Mouse (Mus musculus): ENCODE measurements around the gene Gm960. TPM values are rescaled to one million over a fixed set of nuclear protein-coding genes. Genes with fewer than 3 reads are reported as not detected.
A peak's percentile ranks its signal among the peaks of the same experiment; 100 is the strongest.

Gm960 gene
- 7.2 and 7.7 TPM in 2 replicates for polyA plus RNA-seq (2015; fragmentation: Nextera tagmentation; extraction: Ambion mirVana)

GRCm38 (mm10) chr19:4698205-4698677, at the start of gene Gm960:
Gene Gm960 (minus strand): TSS chr19:4698668.
- Histone ChIP-seq H3K36me3 (no peaks in the 10 kb centered on the region), H3K27ac (replicated peaks) (peak within 1 kb of the TSS; percentile 87), H3K4me3 (replicated peaks) (peak within 1 kb of the TSS; percentile 67), H3K27me3 (replicated peaks) (0 out of 2 replicates have a peak, but pooled peaks cover 7% of the 10 kb centered on the region), H3K9ac (replicated peaks) (peak within 1 kb of the TSS; percentile 81), H3K4me1 (peaks cover 14% of the 10 kb centered on the region), H3K4me2 (peak within 1 kb of the TSS; percentile 82), H3K9me3 (replicated peaks) (no peaks in the 10 kb centered on the region)
- peak; percentile 95 for ATAC-seq (ENCODE audit: low FRiP score)
- under 1% methylated on average over 40 of the region's 40 CpGs for WGBS

- H3K9ac ChIP-seq (replicated peaks): no peak overlapping the region
- WGBS: 92% methylated on average over 9 of the region's 9 CpGs
- no peak for ATAC-seq (ENCODE audit: low FRiP score)
Observed at GRCm38 (mm10) chr19:4747631-4748312, 49.3 kb upstream of the Gm960 start.

GRCm38 (mm10) chr19:4746611-4747010, 48.1 kb upstream of the Gm960 start:
- Histone ChIP-seq H3K27ac (replicated peaks) (no peak overlapping the region), H3K9me3 (replicated peaks) (no peaks in the 10 kb centered on the region), H3K9ac (replicated peaks) (no peak overlapping the region), H3K4me3 (replicated peaks) (no peak overlapping the region), H3K4me1 (no peaks in the 10 kb centered on the region), H3K27me3 (replicated peaks) (no peaks in the 10 kb centered on the region), H3K4me2 (no peak overlapping the region), H3K36me3 (peaks cover 90% of the 10 kb centered on the region)
- no peak for ATAC-seq (ENCODE audit: low FRiP score)
- 91% methylated on average over 14 of the region's 14 CpGs for WGBS

More at GRCm38 (mm10) chr19:4747631-4748312, 49.3 kb upstream of the Gm960 start:
- H3K4me3 ChIP-seq (replicated peaks): no peak overlapping the region
- no peaks in the 10 kb centered on the region for H3K4me1 ChIP-seq
- no peak overlapping the region for H3K4me2 ChIP-seq
- no peak overlapping the region for H3K27ac ChIP-seq (replicated peaks)
- H3K9me3 ChIP-seq (replicated peaks): no peaks in the 10 kb centered on the region
- no peaks in the 10 kb centered on the region for H3K27me3 ChIP-seq (replicated peaks)
- H3K36me3 ChIP-seq: peaks cover 90% of the 10 kb centered on the region

GRCm38 (mm10) chr19:4745681-4746080, 47.2 kb upstream of the Gm960 start:
- Histone ChIP-seq H3K4me3 (replicated peaks) (no peak overlapping the region), H3K4me1 (no peaks in the 10 kb centered on the region), H3K27me3 (replicated peaks) (no peaks in the 10 kb centered on the region), H3K36me3 (peaks cover 91% of the 10 kb centered on the region), H3K9me3 (replicated peaks) (no peaks in the 10 kb centered on the region), H3K27ac (replicated peaks) (no peak overlapping the region), H3K4me2 (no peak overlapping the region), H3K9ac (replicated peaks) (no peak overlapping the region)
- no peak for ATAC-seq (ENCODE audit: low FRiP score)
- 93% methylated on average over 10 of the region's 10 CpGs for whole genome bisulfite sequencing

- Histone ChIP-seq H3K4me1 (no peaks in the 10 kb centered on the region), H3K4me2 (no peak overlapping the region), H3K27me3 (replicated peaks) (no peaks in the 10 kb centered on the region), H3K9ac (replicated peaks) (no peak overlapping the region), H3K4me3 (replicated peaks) (no peak overlapping the region), H3K9me3 (replicated peaks) (no peaks in the 10 kb centered on the region), H3K27ac (replicated peaks) (no peak overlapping the region), H3K36me3 (peaks cover 91% of the 10 kb centered on the region)
- ATAC-seq (ENCODE audit: low FRiP score): no peak
- 70% methylated on average over 9 of the region's 9 CpGs for WGBS
Observed at GRCm38 (mm10) chr19:4745057-4745456, 46.6 kb upstream of the Gm960 start.

GRCm38 (mm10) chr19:4744026-4744425, 45.6 kb upstream of the Gm960 start:
- Histone ChIP-seq H3K9me3 (replicated peaks) (no peaks in the 10 kb centered on the region), H3K36me3 (peaks cover 91% of the 10 kb centered on the region), H3K27me3 (replicated peaks) (no peaks in the 10 kb centered on the region), H3K27ac (replicated peaks) (no peak overlapping the region), H3K4me1 (no peaks in the 10 kb centered on the region), H3K4me2 (no peak overlapping the region), H3K4me3 (replicated peaks) (no peak overlapping the region), H3K9ac (replicated peaks) (no peak overlapping the region)
- WGBS: 86% methylated on average over 14 of the region's 14 CpGs
- ATAC-seq (ENCODE audit: low FRiP score): no peak

GRCm38 (mm10) chr19:4743524-4743923, 45.1 kb upstream of the Gm960 start:
- H3K4me1 ChIP-seq: no peaks in the 10 kb centered on the region
- ATAC-seq (ENCODE audit: low FRiP score): no peak
- H3K9ac ChIP-seq (replicated peaks): no peak overlapping the region
- no peak overlapping the region for H3K27ac ChIP-seq (replicated peaks)
- no peaks in the 10 kb centered on the region for H3K27me3 ChIP-seq (replicated peaks)
- H3K4me3 ChIP-seq (replicated peaks): no peak overlapping the region
- no peak overlapping the region for H3K4me2 ChIP-seq
- H3K36me3 ChIP-seq: peaks cover 89% of the 10 kb centered on the region
- no peaks in the 10 kb centered on the region for H3K9me3 ChIP-seq (replicated peaks)
- 41% methylated on average over 5 of the region's 5 CpGs for WGBS

GRCm38 (mm10) chr19:4742229-4742628, 43.8 kb upstream of the Gm960 start:
- ATAC-seq (ENCODE audit: low FRiP score): no peak
- no peak overlapping the region for H3K4me3 ChIP-seq (replicated peaks)
- H3K9me3 ChIP-seq (replicated peaks): no peaks in the 10 kb centered on the region
- no peaks in the 10 kb centered on the region for H3K27me3 ChIP-seq (replicated peaks)
- no peak overlapping the region for H3K9ac ChIP-seq (replicated peaks)
- H3K4me2 ChIP-seq: no peak overlapping the region
- no peak overlapping the region for H3K27ac ChIP-seq (replicated peaks)
- no peaks in the 10 kb centered on the region for H3K4me1 ChIP-seq
- H3K36me3 ChIP-seq: peaks cover 89% of the 10 kb centered on the region
- 90% methylated on average over 6 of the region's 6 CpGs for WGBS

- Histone ChIP-seq H3K36me3 (peaks cover 88% of the 10 kb centered on the region), H3K27ac (replicated peaks) (no peak overlapping the region), H3K4me2 (no peak overlapping the region), H3K4me3 (replicated peaks) (no peak overlapping the region), H3K9me3 (replicated peaks) (no peaks in the 10 kb centered on the region), H3K27me3 (replicated peaks) (no peaks in the 10 kb centered on the region), H3K9ac (replicated peaks) (no peak overlapping the region), H3K4me1 (no peaks in the 10 kb centered on the region)
- 83% methylated on average over 10 of the region's 10 CpGs for WGBS
- ATAC-seq (ENCODE audit: low FRiP score): no peak
Observed at GRCm38 (mm10) chr19:4741482-4741881, 43.0 kb upstream of the Gm960 start.

- WGBS: 94% methylated on average over 5 of the region's 5 CpGs
- no peak for ATAC-seq (ENCODE audit: low FRiP score)
- no peaks in the 10 kb centered on the region for H3K9me3 ChIP-seq (replicated peaks)
Observed at GRCm38 (mm10) chr19:4739762-4740161, 41.3 kb upstream of the Gm960 start.

GRCm38 (mm10) chr19:4739053-4739452, 40.6 kb upstream of the Gm960 start:
- Histone ChIP-seq H3K9ac (replicated peaks) (no peak overlapping the region), H3K4me1 (no peaks in the 10 kb centered on the region), H3K4me2 (no peak overlapping the region), H3K36me3 (peaks cover 84% of the 10 kb centered on the region), H3K27me3 (replicated peaks) (no peaks in the 10 kb centered on the region), H3K27ac (replicated peaks) (no peak overlapping the region), H3K9me3 (replicated peaks) (no peaks in the 10 kb centered on the region), H3K4me3 (replicated peaks) (no peak overlapping the region)
- WGBS: 91% methylated on average over 11 of the region's 11 CpGs
- no peak for ATAC-seq (ENCODE audit: low FRiP score)

More at GRCm38 (mm10) chr19:4739762-4740161, 41.3 kb upstream of the Gm960 start:
- Histone ChIP-seq H3K4me3 (replicated peaks) (no peak overlapping the region), H3K4me1 (no peaks in the 10 kb centered on the region), H3K36me3 (peaks cover 83% of the 10 kb centered on the region), H3K9ac (replicated peaks) (no peak overlapping the region), H3K27ac (replicated peaks) (no peak overlapping the region), H3K4me2 (no peak overlapping the region), H3K27me3 (replicated peaks) (no peaks in the 10 kb centered on the region)

GRCm38 (mm10) chr19:4737866-4738265, 39.4 kb upstream of the Gm960 start:
- ATAC-seq (ENCODE audit: low FRiP score): no peak
- Histone ChIP-seq H3K4me2 (no peak overlapping the region), H3K4me1 (no peaks in the 10 kb centered on the region), H3K4me3 (replicated peaks) (no peak overlapping the region), H3K9me3 (replicated peaks) (no peaks in the 10 kb centered on the region), H3K27me3 (replicated peaks) (no peaks in the 10 kb centered on the region), H3K36me3 (peaks cover 89% of the 10 kb centered on the region), H3K27ac (replicated peaks) (no peak overlapping the region), H3K9ac (replicated peaks) (no peak overlapping the region)
- 84% methylated on average over 13 of the region's 13 CpGs for WGBS
